Mouse (Mus musculus): ENCODE measurements at regions not wholly inside any gene's neighbourhood (a gene's known extent, or its start where the extent isn't known, plus 50 kb on each side); places are given as distances from the start of the nearest gene placed in this dataset.
"Not testable (repeated sequence)": the region's sequence is repeated elsewhere in the genome, so short reads cannot be mapped to it uniquely, and the experiment has no call there.

DNA sequence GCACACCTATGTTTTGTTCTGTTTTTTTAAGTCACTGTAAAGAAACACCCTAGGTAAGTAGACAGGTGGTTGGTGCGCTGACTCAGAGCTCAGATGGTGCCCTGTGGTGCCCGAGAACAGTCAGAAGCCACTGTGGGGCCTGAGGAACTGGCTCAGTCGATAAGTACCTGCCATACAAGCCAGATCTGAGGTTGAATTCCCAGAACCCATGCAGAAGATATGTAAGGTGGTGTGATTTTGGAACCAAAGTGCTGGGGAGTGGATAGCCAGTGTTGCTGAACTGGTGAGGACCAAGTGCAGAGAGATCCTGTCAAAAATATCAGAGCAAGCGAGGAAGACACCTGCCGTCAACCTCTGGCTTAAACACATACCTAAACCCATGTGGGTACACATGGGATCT is 65.4 kb downstream of the Chst1 start:
- DNase-seq (ENCODE audit: low spot score in 2 of 2) = no peak

DNA sequence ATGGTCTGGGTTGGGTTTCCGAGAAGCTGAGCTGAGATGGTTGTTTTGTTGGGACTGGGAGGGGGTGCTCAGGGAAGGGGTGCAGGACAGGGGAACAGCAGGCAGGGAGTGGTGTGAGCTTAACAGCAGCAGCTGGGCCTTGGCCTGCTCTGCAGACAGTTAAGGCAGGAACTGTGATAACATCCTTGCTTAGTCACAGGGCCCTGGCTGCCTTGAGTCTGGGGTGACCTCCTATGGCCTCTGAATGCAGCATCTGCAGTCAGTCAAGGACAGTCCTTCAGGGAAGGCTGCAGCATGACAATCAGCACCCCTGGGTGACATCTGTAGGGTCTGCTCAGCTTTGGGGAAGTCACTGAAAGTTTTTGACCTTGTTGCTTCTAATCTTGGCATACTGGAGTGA is 67.7 kb downstream of the Chst1 start:
- no peak for DNase-seq (ENCODE audit: low spot score in 2 of 2)

DNA sequence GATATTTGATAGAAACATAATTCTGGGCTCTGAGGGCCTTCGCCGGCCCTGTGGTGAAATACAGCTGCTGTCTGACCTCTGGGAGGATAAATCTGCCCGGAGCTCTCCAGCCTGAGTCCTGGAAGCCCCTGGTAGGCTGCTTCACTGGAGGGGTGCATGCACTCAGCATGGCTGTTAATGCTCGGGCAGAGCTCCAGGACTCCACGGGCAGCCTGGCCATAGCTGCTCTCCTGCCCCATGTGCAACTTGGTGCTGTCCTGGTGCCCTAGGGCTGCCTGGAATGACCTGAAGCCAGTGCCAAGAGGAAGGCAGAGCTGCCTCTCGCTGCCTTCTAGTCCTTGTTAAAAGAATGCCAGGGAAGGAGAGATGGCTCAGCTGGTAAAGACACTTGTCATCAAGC is 68.2 kb downstream of the Chst1 start:
- no peak for DNase-seq (ENCODE audit: low spot score in 2 of 2)

DNA sequence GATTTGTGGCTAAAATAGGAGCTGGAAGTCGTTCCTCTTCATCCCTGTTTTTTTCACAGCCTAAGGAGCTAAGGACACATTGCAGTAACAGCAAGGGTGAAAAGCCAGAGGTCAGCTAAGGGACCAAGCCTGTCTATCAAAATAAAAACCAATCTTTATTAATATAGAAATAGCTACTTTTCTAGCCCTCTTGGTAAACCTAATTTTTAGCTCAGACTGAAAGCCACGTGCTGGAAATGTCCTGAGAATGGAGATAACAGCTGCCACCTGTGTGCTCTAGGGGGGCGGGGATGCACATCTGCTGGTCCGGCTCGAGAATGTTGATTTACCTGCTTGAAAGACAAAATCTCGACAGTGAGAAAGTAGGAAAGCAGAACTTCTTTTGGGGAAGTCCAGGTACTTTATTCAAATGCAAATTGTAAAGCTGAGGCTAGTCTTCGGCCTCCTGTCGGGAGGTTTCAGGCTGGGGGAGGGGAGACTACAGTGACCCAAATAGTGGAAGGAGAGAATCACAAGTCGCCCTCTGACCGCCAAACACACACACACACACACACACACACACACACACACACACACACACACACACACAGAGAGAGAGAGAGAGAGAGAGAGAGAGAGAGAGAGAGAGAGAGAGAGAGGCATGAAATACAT is 70.0 kb downstream of the Chst1 start:
- DNase-seq (ENCODE audit: low spot score in 2 of 2) = not testable (repeated sequence)

DNA sequence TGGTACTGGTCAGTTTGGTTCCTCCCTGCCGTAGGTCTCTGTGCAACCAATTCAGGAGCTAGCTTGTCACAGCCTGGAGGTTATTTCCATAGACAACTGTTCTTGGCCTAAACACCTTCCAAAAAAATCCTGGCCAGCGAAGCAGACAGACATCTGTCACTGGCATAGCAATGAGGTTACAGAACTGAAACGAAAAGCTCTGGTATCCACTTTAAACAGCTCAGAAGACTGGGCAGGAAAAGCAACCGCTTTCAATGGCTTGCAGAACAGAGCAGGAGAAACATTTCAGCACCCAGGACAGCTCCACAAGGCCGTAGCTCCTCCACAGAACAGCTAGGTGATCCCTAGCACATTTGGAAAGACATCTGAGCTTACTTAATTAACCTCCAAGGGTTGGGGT is 72.1 kb downstream of the Chst1 start:
- peak in 1 of 2 experiments; percentile 33 for DNase-seq (ENCODE audit: low spot score in 2 of 2)

DNA sequence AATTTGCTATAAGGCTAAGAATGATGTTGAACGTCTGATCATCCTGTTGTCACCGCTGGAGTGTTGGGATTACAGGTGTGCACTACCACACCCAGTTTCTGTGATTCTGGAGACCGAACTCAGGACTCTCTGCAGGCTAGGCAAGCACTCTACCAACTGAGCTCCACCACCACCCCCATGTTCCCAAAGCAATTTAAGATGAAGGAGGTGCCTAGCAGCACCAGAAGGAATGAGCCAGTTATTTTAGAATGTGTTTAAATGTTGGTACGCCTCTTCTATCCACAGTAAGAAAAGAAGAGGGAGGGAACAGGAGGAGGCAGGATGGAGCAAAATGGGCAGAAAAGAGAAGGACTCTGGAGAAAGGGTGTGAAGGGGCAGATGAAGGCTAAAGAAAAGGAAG is 72.6 kb downstream of the Chst1 start:
- DNase-seq (ENCODE audit: low spot score in 2 of 2) = no peak

DNA sequence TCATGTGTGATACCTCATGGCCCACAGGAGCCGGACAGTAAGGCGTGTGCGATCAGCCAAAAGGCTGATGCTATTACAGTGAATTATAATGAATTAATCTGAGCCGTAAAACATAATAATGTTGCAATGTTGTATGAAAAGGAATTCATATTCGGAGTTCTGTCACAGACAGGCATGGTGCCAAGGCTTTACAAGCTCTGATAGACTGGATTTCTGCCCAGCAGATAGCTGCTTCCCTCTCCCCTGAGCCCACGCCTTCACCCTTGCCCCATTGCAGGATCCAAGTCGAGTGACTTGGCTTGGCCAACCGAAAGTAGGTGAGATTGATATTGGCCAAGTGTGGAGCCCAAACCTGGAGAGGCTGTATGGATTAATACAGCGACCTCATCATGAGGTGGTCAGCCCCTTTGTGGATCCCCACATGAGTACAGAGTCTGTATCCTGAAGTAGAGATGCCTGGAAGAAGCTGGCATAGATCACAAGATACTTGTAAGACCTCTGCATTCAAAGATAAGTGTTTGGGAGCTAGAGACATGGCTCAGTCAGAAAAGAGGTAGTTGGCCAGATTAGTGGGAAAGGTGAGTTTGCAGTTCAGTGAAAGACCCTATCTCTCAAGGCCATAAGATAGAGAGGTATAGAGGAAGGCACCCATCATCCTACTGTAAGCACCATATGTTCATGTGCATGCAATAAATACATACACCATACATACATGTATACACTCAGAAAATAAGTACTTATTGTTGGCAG is 73.7 kb downstream of the Chst1 start:
- no peak for DNase-seq (ENCODE audit: low spot score in 2 of 2)

DNA sequence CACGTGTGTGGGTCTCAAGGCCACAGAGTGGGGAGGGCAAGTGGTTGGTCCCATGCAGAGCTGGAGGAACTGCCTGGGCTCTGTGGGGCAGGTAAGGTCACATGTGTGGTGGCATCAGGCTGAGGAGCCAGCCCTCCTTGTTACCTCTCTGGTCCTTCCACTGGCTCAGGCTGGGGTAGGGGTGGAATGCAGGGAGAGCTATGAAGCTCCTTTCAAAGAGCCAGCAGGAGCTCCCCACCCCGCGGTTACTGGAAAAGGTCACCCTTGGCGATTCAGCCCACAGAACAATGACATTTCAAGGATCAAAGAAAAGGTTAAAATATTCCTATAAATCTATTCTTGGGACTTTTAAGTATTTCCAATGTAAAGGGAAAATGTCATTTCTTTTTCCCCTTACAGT is 74.4 kb downstream of the Chst1 start:
- DNase-seq (ENCODE audit: low spot score in 2 of 2) = no peak

DNA sequence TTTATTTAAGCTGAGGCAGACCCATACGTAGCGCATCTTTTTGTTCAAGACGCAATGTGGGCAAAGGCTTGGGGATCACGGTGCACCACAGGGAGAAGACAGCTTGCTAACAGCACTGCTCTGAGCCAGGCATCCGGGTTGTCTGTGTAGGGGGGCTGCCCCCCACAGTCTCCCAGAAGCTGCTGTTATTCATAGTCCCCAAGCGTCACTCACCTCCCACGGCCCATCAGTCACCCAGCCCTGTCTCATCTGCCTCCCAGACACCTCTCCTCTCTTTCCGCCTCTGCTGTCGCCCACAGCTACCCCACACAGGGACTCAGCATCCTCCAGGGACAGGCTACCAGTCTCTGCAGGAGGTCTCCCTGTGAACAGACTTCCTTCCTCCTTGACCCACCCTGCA is 75.7 kb downstream of the Chst1 start:
- DNase-seq (ENCODE audit: low spot score in 2 of 2) = no peak

DNA sequence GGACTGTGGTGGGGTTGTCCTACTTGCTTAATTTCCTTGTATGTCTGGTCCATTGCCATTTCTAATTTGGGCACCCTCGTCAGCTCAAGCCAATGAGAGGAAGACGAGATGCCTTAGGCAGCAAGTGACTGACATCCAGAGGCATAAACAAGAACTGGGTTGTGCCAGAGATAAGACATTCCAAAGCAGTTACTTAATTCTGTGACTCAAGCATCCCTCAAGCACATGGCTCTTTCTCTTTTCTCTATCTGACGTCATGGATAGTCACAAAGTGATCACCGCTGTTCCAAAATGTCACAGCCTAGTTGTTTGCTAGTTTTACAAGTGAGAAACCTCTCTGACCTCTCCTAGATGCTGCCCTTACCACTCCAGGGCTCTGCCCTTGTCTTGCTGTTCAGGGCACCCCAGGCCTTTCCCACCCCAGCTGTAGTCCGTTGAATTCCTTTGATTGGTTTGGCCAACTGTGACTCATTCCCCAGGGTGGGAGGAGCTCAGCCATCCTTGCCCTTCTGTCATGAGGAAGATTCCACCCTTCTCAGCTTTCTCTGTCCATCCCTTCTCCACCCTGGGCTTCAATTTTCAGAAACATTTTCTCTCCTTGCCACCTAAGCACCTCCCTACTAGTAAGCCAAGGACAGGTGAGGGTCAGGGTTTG is 78.9 kb downstream of the Chst1 start:
- no peak for DNase-seq (ENCODE audit: low spot score in 2 of 2)

DNA sequence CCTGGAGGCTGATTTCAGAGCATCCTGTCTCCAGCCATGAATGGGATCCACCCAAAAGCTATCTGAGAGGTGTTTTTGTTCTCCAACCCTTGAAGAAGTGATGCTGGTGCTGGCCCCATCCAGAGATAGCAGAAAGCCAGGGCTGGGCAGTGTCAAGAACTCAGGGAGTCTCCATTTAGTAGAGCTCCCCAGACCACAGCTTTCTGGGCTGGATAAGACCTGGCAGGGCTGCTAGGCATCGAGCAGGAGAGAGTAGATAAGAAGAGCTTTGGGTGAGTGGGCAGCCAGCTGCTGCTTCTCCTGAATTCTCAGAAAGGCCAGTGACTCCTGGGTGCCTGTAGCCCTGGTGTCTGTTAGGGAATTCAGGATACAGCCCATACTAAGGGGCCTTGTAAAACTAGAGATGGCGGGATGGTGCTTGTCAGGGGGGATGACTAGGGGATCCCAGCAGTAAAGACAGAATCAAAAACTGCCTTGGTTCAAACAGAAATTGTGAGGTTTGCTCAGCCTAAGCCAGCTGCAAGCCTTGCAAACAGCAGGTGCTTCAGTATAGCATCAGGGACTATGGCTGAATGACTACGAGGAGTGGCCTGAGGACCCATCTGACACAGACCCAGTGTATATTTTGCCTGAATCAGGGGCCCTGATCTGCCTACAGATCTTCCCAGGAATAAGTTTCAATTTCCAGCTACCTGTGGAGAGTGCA is 79.6 kb downstream of the Chst1 start:
- DNase-seq (ENCODE audit: low spot score in 2 of 2) = peak in 1 of 2 experiments; percentile 23

DNA sequence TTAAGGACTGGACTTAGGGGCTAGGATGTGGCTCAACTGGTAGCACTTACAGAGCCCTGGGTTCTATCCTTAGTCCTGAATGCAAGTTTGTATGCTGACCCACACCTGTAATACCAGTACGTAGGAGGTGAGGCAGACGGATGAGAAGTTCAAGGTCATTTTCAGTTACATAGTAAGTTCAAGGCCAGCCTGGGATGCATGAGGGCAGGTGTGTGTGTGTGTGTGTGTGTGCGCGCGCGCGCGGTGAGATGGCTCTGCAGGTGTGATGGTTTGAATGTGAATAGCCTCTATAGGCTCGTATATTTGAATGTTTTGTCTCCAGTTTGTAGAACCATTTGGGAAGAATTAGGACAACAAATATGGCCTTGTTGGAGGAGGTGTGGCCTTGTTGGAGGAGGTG is 82.7 kb downstream of the Chst1 start:
- DNase-seq (ENCODE audit: low spot score in 2 of 2) = no peak

DNA sequence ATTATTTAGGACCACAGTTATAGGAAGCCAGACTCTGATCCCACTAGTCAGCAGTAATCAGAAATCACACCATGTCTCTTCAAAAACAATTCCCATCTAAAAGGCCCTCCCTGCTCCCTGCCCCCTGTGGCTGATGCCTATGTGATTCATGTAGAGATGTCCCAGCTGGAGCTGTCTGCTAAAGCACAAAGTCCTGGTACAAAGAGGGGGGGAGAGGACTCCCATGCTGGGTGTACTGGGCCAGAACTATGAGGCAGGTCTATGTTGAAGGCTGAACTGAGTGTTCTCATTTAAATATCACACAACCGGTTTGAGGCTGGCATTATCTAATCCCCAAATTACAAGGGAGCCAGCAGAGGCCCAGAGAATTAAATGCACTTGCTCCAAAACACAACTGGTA is 88.2 kb downstream of the Chst1 start:
- DNase-seq (ENCODE audit: low spot score in 2 of 2) = no peak

DNA sequence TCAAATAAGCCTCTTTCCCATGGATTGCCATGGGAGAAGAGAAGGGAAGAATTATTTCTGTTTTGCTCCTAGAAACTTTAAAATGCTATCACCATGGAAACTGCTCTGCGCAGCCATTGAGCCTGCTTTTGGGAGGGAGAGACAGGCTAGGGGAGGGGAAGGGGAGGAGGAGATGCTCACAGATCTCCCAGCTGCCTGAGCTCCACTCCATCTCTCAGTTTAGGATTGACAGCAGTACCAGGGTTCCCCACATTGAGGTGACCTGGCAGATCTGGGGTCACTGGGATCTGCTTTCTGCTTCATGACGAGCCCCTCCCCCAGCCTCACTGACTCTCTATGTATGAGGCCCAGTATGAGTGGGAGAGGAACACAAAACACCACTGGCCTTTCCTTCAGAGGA is 89.7 kb downstream of the Chst1 start:
- no peak for DNase-seq (ENCODE audit: low spot score in 2 of 2)

DNA sequence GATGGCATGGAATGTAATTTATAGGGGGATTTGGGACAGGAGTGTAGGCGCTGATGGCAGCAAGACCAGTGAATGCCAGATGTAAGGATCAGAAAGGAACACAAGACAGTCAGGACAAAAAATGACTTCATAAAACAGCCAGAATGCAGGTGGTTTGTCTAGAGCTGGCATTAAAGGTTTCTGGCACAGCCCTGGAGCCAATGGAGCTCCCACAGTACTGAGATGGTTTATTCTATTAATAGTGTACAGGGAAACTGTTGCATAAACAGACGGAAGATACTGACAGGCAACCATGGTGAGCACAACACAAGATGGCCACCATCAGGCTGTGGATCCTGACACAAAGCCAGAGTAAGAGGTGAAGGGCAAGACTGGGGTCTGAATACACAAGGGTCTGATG is 90.8 kb downstream of the Chst1 start:
- DNase-seq (ENCODE audit: low spot score in 2 of 2) = no peak

DNA sequence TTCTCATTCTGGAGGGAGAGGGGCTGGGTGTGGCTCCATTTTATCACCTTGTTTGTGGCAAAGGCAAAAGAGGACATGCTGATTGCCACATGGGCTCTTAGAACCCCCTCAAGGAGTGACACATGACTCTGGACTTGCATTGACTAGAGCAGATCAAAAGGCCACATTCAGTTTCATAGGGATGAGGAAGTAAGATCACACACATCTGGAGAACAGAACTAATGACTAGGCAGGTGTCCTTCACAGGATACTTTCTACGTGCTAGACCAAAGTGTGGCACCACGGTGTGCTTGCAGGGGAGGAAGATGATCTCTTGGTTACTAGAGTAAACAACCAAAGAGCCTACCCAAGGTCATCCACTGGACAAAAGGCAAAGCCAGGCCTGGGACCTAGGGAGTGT is 91.9 kb downstream of the Chst1 start:
- DNase-seq (ENCODE audit: low spot score in 2 of 2) = no peak

DNA sequence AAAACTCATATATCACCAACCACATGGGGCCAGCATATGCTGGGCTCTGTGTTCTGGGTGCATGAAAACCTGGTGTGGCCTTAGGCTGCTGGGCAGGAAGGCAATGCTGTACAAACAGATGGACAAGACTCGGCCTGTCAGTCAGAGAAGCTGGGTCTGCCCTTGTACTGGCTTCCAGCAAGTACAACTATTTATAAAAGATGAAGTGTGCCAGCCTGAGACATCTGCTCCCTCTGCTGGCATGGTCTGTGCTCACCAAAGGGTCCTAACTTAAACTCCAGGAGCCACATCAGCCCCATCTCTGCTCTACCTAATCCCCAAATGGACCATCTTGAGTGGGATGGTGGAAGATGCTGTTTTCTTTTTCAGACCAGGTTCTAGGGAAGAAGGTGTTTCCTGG is 93.1 kb downstream of the Chst1 start:
- DNase-seq (ENCODE audit: low spot score in 2 of 2) = no peak

DNA sequence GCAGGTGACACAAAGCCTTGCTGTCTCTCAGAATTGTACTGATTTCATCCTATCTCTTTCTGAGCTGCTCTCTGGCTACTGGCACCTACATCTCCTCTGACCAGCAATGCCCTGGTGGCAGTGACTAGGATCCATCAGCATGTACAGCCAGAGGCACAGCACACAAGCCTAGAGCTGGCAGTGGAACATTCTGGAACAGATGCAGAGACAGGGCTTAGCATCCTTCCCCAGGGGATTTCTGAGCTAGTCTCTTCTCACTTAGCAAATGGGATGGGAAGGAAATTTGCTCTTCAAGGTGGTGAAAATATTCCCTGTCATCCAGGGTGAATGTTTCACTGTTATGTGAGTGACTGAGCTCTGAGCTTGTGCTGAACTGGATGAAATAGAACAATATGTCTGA is 93.5 kb downstream of the Chst1 start:
- DNase-seq (ENCODE audit: low spot score in 2 of 2) = no peak

DNA sequence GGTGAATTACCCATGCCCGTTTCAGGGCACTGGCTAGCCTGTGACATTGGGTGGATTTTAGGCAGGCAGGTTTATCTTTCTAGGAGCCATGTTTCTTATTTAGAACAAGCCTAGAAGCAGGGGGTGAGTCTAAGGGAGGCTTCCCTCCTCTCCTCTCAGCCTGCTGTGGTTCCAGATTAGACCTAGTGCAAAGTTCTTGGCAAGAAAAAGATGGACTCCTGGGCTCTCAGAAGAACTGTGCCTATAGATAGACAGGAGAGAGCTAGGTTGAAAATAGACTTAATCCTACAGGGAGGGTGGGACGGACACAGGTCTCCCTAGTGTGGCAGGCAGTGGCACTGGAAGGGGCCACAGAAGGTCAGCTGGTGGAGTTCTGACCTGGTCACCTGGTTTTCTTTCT is 95.3 kb downstream of the Chst1 start:
- no peak for DNase-seq (ENCODE audit: low spot score in 2 of 2)

DNA sequence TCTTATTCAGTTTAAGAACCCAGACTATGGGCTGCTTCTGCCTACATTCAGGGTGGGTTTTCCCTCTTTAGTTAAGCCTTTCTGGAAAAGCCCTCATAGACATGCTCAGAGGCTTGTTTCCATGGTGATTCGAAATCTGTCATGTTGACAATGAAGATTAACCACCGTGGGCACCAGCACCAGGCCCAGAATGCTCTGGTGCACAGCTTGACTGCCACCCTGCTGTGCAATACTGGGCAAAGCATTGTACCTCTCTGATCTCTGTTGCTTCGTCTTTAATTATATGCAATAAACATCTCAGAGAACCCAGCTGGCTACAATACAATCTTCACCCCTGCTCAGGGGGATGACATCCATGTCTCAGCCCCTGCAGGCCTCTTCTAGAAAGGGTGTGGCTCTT is 96.4 kb downstream of the Chst1 start:
- DNase-seq (ENCODE audit: low spot score in 2 of 2) = no peak

DNA sequence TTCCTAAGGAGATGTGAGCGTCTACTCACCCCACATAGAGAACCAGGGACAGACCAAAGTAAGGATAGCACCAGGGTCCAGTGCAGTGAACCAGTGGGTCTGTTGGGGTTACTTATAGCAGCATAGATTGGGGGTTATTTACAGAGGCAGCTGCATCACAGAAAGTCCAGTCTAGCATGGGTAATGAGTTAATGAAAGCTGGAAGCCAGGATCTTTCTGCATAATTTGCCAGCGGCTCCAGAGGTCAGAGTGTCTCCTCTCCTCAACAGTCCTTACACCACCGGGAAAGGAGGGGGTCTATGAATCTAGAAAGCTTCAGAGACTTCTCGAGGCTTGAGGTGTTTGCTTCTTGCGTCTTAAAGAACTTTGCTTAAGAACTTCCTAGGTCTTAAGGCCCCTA is 98.2 kb downstream of the Chst1 start:
- DNase-seq (ENCODE audit: low spot score in 2 of 2) = no peak

DNA sequence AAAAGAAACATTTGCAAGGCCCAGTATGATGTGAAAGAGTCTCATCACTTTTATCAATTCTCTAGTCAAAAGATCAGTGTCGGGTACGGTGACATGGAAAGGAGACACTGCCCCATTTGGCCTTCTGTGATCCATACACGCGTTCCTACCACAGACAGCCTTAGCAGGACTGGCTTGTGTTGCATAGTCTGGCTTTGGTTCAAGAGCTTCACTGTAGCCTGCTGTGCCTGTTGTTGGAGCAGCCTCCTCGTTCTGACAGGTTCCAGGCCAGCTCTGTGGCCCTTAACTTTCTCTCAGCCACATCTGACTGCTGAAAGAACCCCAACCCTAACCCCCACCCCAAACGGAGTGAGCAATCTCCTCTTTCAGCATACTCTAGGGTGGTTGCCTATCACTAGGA is 99.9 kb downstream of the Chst1 start:
- no peak for DNase-seq (ENCODE audit: low spot score in 2 of 2)

DNA sequence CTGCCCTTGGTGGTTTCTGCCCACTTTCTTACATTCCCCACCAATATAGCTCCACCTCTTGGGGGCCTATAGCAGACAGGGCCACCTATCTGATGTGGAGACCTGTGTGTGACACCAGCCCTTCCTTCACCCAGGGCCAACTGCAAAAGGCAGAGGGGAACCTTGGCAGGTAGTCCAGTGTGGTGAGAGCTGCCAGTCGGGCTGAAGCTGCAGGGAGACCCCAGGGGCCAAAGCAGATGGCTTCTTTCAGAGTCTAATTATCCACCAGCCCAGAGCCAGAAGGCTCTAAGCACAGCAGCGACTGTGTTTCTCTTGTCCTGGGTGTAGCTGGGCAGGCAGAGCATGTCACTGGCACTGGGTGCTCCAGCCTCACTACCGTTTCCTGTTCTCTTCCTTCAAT is 104.5 kb downstream of the Chst1 start:
- DNase-seq (ENCODE audit: low spot score in 2 of 2) = no peak
